24 mouse cellular contexts compared by ENCODE assay signal in genomic region chr19:3392384-3392783, GRCm38 (mm10). TPM values are rescaled to one million over a fixed set of nuclear protein-coding genes. Genes with fewer than 3 reads are reported as not detected.
A peak's percentile ranks its signal among the peaks of the same experiment; 100 is the strongest.
DNase-seq lines count a peak whose midpoint lies in the region; ATAC-seq lines count a peak whose summit lies in the region.
"Had no signal": no experiment of that assay in that cellular context is flagged by ENCODE, and none has a peak within 500 bp of the region (broad histone marks: within the 10 kb centered on the region; RNA-seq: fewer than 3 reads in every experiment).

No protein-coding gene starts in this region.

- no peak for DNase-seq in heart, postnatal 14 days
- peak; percentile 53 for DNase-seq in c-Kit-positive CD71-positive TER-119-positive erythroid progenitor cells, embryonic 14.5 days (ENCODE audit: low spot score)
- DNase-seq in liver, embryonic 13.5 days: peak; percentile 58
- peak; percentile 11 for DNase-seq in yolk sac, embryonic 10.5 days (ENCODE audit: low spot score)
- no peak for DNase-seq in adrenal gland, postnatal 25 days
- DNase-seq: cerebellum, adult 18-20 months; cerebellum, postnatal 25 days; gastrocnemius, postnatal 10 days; heart, adult 2 months; kidney, adult 9 months; kidney, postnatal 14 days; left cerebral cortex, postnatal 4 days; lung, postnatal 4 days; right cerebral cortex, adult 18-20 months; right cerebral cortex, postnatal 4 days; thymus, postnatal 36 days had no signal

- H3K4me3 ChIP-seq in heart, embryonic 15.5 days: no peak overlapping the region
- no peak overlapping the region for H3K4me3 ChIP-seq in liver, embryonic 13.5 days (replicated peaks)
- H3K4me3 ChIP-seq: forebrain, embryonic 15.5 days; heart, adult 2 months; hindbrain, embryonic 15.5 days; limb, embryonic 15.5 days; midbrain, embryonic 10.5 days; stomach, embryonic 15.5 days had no signal

- H3K27ac ChIP-seq in heart, embryonic 15.5 days: peak overlapping the region; percentile 24
- H3K27ac ChIP-seq in liver, embryonic 13.5 days: peak overlapping the region; percentile 25
- H3K27ac ChIP-seq: forebrain, embryonic 15.5 days; heart, adult 2 months; hindbrain, embryonic 15.5 days; limb, embryonic 15.5 days; midbrain, embryonic 10.5 days; stomach, embryonic 15.5 days had no signal

- intact Hi-C loops in heart, postnatal 14 days (cut with DNase I): loop anchor here (10.0 kb wide), 1 partner anchor 192 kb away; no protein-coding TSS in a partner anchor

- H3K27me3 ChIP-seq in heart, embryonic 15.5 days: no peaks in the 10 kb centered on the region
- H3K27me3 ChIP-seq in liver, embryonic 13.5 days: 0 out of 2 replicates have a peak, but pooled peaks cover 2% of the 10 kb centered on the region
- H3K27me3 ChIP-seq: forebrain, embryonic 15.5 days; hindbrain, embryonic 15.5 days; limb, embryonic 15.5 days; stomach, embryonic 15.5 days had no signal

- ATAC-seq in heart, embryonic 15.5 days (replicated peaks; ENCODE audit: insufficient number of reproducible peaks, insufficient read depth, low FRiP score, low read depth): no peak
- peak; percentile 75 for ATAC-seq in liver, embryonic 13.5 days (ENCODE audit: low read depth)
- no peak for ATAC-seq in granulocyte monocyte progenitor cell, adult 5-6 weeks (replicated peaks; ENCODE audit: poor library complexity, severe bottlenecking)
- ATAC-seq: forebrain, embryonic 15.5 days had no signal

- H3K4me1 ChIP-seq in heart, embryonic 15.5 days (replicated peaks): peaks cover 20% of the 10 kb centered on the region
- peaks cover 34% of the 10 kb centered on the region for H3K4me1 ChIP-seq in liver, embryonic 13.5 days (replicated peaks)

- no peak overlapping the region for H3K9ac ChIP-seq in heart, embryonic 15.5 days
- no peak overlapping the region for H3K9ac ChIP-seq in liver, embryonic 13.5 days
- H3K9ac ChIP-seq: forebrain, embryonic 15.5 days; hindbrain, embryonic 15.5 days; limb, embryonic 15.5 days; stomach, embryonic 15.5 days had no signal

- peaks cover 4% of the 10 kb centered on the region; the same call in 1 of the 2 replicates for H3K9me3 ChIP-seq in heart, embryonic 15.5 days (replicated peaks)
- peaks cover 5% of the 10 kb centered on the region; the same call in 1 of the 2 replicates for H3K9me3 ChIP-seq in liver, embryonic 13.5 days (replicated peaks)
- H3K9me3 ChIP-seq: limb, embryonic 15.5 days; stomach, embryonic 15.5 days had no signal

- no peak overlapping the region for H3K4me2 ChIP-seq in heart, embryonic 15.5 days
- no peak overlapping the region for H3K4me2 ChIP-seq in liver, embryonic 13.5 days
- H3K4me2 ChIP-seq: forebrain, embryonic 15.5 days; hindbrain, embryonic 15.5 days; limb, embryonic 15.5 days; stomach, embryonic 15.5 days had no signal

- H3K36me3 ChIP-seq in heart, embryonic 15.5 days: no peaks in the 10 kb centered on the region
- H3K36me3 ChIP-seq in liver, embryonic 13.5 days: no peaks in the 10 kb centered on the region
- H3K36me3 ChIP-seq: forebrain, embryonic 15.5 days; hindbrain, embryonic 15.5 days; limb, embryonic 15.5 days; midbrain, embryonic 10.5 days; stomach, embryonic 15.5 days had no signal

- WGBS in heart, embryonic 15.5 days: 20% methylated on average over 1 of the region's 1 CpGs
- 4% methylated on average over 1 of the region's 1 CpGs for WGBS in liver, embryonic 13.5 days (ENCODE audit: insufficient replicate concordance)

RNA-seq across cellular contexts. Expression of gene Tesmin, which starts 3.7 kb away (rescaled TPM):
- polyA plus RNA-seq in heart, embryonic 15.5 days (2015; fragmentation: Nextera tagmentation; extraction: Ambion mirVana): 0.69 and 1.5 TPM in 2 replicates
- 1 to 10 TPM; 5.0 to 5.2 TPM for total RNA-seq in heart, postnatal 14 days (2021)
- polyA plus RNA-seq in liver, embryonic 13.5 days (2015; fragmentation: Nextera tagmentation; extraction: Ambion mirVana): 0.17 and 0.28 TPM in 2 replicates
- 0.52 and 0.97 TPM in 2 replicates for total RNA-seq in adrenal gland, postnatal 25 days (2021)
- 0.71 and 0.96 TPM in 2 replicates for total RNA-seq in granulocyte monocyte progenitor cell, adult 5-6 weeks (2014; fragmentation: Nextera tagmentation)
- 0.88 and 1.1 TPM in 2 replicates for total RNA-seq in granulocyte monocyte progenitor cell, adult 5-6 weeks (2017)

RNA-seq across cellular contexts. Expression of gene Gal, which starts 22.0 kb away (rescaled TPM):
- polyA plus RNA-seq in heart, embryonic 15.5 days (2015; fragmentation: Nextera tagmentation; extraction: Ambion mirVana): 6.2 and 7.5 TPM in 2 replicates
- not detected for total RNA-seq in heart, postnatal 14 days (2021)
- polyA plus RNA-seq in liver, embryonic 13.5 days (2015; fragmentation: Nextera tagmentation; extraction: Ambion mirVana): 0.14 TPM in 1 of 2 replicates, not detected in the other
- total RNA-seq in adrenal gland, postnatal 25 days (2021): 37.1 and 44.4 TPM in 2 replicates
- total RNA-seq in granulocyte monocyte progenitor cell, adult 5-6 weeks (2014; fragmentation: Nextera tagmentation): not detected in 2 replicates
- total RNA-seq in granulocyte monocyte progenitor cell, adult 5-6 weeks (2017): not detected in 2 replicates
- total RNA-seq: heart, adult 2 months; hematopoietic stem cell, adult 5-6 weeks had no signal

Comparison
In these comparisons a context has a peak if more than half of its experiments do, and no peak if none do; other contexts are left out.
1. DNase-seq: peak in c-Kit-positive CD71-positive TER-119-positive erythroid progenitor cells, embryonic 14.5 days (single experiment), liver, embryonic 13.5 days (single experiment) and yolk sac, embryonic 10.5 days (single experiment); none in heart, postnatal 14 days (0 of 2) and adrenal gland, postnatal 25 days (single experiment).
2. RNA of gene Gal, which starts 22.0 kb away (total RNA-seq): 37.1 to 44.4 TPM in adrenal gland, postnatal 25 days; not detected in heart, postnatal 14 days and not detected in granulocyte monocyte progenitor cell, adult 5-6 weeks; every median in the first group is over 10 times any median in the second.